Mouse (Mus musculus): ENCODE results near the gene Rnd2.
A peak's percentile ranks its signal among the peaks of the same experiment; 100 is the strongest.
"Not testable (repeated sequence)": the region's sequence is repeated elsewhere in the genome, so short reads cannot be mapped to it uniquely, and the experiment has no call there.

Rnd2 gene

DNA sequence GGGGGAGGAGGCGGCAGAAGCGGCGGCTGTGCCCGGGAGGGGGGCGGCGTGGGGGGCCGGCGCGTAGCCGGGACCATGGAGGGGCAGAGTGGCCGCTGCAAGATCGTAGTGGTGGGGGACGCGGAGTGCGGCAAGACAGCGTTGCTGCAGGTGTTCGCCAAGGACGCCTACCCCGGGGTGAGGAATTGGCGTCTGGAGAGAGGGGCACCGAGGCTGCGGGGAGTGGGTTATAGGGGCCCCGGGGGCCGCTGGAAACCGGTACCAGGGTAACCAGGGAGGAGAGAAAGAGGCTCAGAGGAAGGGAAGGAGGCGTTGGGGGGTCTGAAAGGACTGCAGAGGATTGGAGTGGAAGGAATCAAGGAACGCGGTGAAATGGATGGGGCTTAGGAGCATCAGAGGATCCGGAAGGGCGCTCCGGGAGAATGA, 3.5 kb downstream of the Rnd2 start:
- peak in 1 of 2 experiments; percentile 74 for DNase-seq (ENCODE audit: low spot score in 2 of 2)

DNA sequence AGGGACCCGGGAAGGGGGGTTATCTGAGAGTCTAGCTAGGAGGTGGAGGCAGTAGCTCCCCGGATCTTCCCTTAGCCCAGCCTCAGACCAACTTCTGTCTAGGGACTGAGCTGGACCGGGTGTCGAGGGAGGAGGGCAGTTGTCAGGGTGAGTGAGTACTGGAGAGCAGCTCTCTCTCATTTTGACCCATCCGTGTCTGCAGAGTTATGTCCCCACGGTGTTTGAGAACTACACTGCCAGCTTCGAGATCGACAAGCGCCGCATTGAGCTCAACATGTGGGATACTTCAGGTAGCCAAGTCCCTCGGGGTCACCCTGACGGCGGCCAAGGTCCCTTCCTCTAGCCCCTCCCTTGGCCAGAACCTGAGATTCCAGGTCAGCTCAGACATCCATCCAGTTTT, 3.9 kb downstream of the Rnd2 start:
- DNase-seq (ENCODE audit: low spot score in 2 of 2), result no peak

DNA sequence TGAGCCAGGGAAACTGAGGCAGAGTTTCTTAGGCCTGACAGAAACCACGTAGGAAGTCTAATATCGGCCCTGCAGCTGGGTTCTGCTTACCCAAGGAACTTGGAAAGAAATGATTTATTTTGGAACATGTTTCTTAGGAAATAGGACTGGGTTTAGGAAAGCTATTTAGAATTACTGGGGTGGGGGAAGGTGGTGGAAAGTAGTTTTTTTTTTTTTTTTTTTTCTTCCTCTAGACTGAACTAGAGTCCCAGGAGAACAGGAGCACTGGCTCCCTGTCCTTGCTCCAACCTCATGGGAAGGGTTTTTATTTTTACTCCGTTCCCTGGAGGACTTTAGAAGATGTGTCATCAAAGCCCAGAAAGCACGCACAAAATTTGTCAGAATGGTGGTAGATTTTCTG, 4.4 kb downstream of the Rnd2 start:
- DNase-seq (ENCODE audit: low spot score in 2 of 2), result no peak

DNA sequence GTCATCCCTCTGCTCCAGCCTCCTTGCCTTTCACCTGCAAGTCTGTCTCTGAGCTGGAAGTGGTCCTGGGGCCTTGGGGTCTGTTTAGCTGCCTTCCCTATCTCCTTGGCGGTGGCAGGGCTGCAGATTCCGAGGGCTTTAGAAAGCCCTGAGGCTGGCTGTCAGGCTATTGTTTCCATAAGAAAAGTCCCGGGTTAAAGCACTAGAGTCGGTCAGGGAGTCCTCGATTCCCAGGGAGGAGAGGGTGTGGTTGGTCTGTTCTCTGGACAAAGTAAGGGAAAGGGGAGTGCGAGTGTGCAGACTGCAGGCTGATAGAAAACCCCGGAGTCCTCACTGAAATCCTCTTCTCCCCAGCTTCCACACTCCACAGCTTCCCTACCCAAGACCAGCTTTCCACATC, 5.4 kb downstream of the Rnd2 start:
- DNase-seq (ENCODE audit: low spot score in 2 of 2), result no peak

DNA sequence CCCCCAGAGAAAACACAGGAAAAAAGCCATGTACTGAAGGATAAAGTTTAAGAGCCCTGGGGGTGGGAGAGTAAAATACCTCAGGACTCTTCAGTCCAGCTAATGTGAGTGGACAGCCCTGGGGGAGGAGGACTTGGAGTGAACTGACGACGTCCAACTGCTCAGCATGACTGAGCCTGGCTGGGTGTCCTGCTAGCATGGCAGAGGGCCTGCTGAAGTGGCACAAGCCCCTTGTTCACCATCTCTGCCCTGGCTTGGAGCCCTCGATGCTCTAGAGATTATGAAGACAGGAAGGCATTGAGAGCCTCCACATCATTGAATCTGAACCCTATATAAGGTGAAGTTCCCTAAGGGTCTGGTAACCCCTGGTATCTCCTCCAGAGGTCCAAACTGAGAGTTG, 7.1 kb downstream of the Rnd2 start:
- DNase-seq (ENCODE audit: low spot score in 2 of 2), result no peak

DNA sequence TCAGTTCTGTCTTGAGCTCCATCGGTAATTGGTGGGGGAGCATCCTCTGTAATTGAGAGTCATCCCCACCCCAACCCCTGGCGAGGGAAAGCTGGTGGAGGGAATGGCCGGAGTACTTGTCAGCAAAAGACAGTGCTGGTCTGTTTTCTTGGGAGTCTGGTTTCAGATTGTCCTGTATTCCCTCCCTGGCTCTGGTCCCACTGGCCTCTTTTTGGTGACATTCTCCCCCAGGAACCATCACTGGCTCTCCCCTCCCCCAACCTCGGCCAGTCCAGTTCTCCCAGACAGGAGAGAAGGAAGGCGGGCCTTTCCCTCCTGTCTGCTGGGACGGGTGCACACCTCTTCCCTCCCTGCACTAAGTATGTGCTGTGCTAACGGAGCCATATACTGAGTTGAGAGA, 7.5 kb downstream of the Rnd2 start:
- no peak for DNase-seq (ENCODE audit: low spot score in 2 of 2)

DNA sequence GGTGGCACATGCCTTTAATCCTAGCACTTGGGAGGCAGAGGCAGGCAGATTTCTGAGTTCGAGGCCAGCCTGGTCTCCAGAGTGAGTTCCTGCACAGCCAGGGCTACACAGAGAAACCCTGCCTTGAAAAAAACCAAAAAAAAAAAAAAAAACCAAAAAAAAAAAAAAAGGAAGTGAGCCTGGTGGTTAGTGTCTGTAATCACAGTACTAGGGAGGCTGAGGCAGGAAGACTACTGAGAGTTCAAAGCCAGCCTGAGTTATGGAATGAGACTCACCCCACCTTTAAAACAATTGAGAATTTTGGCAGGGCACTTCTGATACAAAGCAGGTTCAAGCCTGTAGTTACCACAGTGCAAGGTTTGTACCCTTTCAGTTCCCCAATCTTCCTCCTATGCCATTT, 8.9 kb downstream of the Rnd2 start:
- DNase-seq (ENCODE audit: low spot score in 2 of 2), result not testable (repeated sequence)

DNA sequence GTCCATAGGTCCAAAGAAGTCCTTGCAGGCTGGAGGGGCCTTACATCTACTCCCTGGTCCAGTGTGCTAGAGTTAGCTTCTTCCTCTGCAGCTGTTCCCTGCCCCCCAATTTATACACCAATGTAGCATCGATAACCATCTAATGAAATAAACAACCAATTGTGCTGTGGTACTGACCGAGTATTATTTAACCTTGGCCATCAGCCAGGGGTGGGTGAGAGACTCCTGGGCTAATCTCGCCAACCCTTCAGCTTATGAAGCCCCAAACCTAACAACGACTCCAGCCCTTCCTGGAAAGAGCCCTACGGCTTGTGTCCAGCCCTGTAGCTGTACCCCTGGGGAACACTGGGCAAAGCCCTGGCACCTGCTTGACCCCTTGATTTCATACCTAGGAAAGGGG, 9.5 kb downstream of the Rnd2 start:
- DNase-seq (ENCODE audit: low spot score in 2 of 2), result no peak

DNA sequence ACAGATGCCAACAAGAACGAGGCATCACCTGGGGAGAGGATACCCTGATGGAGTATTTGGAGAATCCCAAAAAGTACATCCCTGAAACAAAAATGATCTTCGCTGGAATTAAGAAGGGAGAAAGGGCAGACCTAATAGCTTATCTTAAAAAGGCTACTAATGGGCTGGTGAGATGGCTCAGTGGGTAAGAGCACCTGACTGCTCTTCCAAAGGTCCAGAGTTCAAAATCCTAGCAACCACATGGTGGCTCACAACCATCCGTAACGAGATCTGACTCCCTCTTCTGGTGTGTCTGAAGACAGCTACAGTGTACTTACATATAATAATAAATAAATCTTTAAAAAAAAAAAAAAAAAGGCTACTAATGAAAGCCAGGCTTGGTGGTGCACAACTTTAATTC, 11.6 kb downstream of the Rnd2 start:
- DNase-seq (ENCODE audit: low spot score in 2 of 2), result not testable (repeated sequence)

DNA sequence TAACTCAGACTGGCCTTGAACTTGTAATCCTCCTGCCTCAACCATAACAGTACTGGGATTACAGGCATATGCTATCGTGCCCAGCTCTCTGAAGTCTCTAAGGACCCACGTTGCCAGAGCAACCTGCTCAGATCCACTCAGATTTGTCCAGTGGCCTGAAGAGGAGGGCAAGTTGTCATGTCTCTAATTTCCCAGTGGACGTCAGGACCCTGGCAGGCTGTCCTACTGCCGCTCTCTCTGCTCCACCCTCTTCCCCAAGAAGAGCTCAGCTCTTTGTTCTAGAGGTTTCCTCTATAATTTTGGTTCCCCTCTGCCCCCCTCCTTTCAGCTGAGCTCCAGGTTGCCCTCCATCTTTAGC, 12.4 kb downstream of the Rnd2 start:
- no peak for DNase-seq (ENCODE audit: low spot score in 2 of 2)

DNA sequence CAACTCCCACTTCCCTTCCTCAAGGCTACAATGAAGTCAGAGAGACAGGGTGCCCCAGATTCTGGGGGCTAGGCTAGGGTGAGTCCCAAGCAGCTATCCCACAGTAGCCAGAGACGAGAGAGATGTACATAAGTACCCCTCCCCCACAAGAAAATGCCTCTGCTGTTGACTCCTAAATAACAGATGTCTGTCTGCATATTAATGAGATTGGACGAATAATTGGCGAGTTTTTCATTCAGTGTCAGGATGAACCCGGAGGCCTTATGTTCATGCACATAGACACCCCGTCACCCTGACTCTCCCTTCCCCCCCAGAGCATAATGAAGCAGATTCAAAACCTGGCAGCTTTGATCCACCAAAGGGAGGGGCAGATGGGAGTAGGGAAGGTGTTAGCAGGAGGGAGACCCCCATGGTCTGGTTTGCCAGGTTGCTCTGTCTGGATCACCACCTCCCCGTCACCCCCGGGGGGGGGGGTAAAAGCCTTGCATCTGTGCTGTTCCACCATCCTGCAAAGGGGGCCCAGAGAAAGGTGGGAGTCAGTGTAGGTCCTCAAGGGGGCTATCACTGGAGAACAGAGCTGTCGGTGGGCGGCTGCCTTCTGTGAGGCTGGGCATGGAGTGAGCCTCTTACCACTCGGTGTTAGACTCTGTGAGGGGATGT, 12.9 kb downstream of the Rnd2 start:
- no peak for DNase-seq (ENCODE audit: low spot score in 2 of 2)

DNA sequence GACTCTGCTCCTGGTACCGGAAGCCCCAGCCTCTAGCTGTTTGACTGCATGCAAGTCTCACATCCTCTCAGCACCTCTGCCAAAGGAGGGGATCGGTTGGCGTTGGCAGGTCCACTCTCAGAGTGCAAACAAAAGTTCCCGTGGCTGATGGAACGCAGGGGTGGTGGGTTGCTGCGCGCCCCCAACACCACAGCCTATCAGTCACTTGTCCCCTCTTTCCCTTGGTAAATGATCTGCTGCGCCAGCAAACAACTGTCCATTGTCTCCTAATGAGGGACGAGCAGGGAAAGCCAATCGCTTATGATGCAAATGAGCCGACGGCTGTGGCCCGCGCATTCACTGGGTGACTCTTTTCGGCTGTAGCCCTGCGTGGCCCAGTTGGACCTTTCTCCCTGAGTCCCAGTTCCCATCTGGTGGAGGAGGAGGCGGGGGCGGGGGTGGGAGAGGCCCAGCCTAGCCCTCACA, 14.4 kb downstream of the Rnd2 start:
- DNase-seq (ENCODE audit: low spot score in 2 of 2), result no peak

DNA sequence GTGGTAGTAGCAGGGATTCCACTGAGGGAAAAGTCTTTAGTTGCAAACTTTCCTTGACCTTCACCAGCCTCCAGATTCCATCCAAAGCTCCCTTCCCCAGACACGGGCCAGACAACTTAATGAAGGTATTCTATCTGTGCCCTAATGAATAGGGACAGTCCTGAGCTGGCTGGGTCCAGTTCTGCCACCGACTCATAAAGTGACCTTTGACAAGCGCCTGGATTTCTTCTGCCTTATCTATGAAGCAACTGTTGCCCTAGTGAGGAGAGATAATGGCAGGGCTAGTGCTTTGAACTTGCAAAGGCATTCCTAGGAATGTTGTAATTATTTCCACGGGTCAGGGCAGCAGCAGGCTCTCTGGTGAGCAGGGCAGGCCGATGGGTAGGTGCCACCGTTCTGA, 16.1 kb downstream of the Rnd2 start:
- DNase-seq (ENCODE audit: low spot score in 2 of 2), result no peak

DNA sequence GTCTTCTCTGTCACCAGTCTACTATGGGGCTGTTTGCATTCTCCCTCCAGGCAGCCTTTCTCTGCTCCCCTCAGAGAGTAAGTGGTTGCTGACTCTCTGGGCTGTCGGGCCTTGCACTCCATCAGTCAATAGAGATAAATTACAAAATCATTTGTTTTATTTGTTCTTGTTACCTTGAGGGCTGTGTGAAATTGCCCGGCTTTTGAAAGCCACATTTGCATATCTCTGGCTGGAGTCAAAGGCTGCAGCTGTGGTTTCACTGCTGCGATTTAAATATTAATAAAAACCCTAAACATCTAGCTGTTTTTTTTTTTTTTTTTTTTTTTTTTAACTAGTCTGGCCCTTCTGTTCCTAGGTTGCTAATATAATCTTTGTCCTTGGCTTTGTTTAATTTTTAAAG, 19.0 kb downstream of the Rnd2 start:
- DNase-seq (ENCODE audit: low spot score in 2 of 2), result no peak

DNA sequence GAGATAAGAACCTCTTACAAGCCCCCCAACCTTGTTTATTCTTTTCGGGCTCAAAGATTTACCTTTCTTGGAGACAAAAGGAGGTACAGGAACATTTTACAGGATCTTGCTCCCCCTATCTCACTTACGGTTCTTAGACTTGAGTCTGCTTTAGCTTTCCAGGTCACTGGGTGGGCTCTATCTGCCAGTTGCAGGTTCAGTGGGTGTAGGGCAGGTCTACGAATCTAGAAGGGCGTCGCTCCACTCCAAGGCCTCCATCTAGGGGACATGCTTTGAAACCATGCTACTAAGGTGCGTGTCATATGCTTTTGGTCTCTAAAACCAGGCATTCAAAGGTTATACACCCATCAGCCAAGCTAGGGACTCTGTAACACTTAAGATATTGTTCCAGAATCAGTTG, 19.4 kb downstream of the Rnd2 start:
- DNase-seq (ENCODE audit: low spot score in 2 of 2), result peak in 1 of 2 experiments; percentile 79

DNA sequence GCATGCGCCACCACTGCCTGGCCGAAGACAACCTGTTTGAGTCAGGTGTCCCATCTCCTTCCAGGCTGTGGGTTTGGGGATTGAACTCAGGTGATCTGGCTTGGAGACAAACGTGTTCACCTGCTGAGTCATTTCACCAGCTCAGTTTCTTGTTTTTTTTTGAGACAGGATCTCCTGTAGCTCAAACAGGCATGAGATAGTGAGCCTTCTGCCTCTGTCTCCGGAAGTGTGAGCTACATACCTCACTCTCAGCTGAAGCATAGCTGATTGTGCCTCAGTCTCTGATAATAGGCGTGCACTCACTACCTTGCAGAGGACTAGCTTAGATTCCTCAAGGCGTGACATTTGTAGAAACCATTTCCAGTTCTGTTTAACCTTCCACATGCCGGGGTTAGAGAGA, 20.0 kb downstream of the Rnd2 start:
- no peak for DNase-seq (ENCODE audit: low spot score in 2 of 2)

DNA sequence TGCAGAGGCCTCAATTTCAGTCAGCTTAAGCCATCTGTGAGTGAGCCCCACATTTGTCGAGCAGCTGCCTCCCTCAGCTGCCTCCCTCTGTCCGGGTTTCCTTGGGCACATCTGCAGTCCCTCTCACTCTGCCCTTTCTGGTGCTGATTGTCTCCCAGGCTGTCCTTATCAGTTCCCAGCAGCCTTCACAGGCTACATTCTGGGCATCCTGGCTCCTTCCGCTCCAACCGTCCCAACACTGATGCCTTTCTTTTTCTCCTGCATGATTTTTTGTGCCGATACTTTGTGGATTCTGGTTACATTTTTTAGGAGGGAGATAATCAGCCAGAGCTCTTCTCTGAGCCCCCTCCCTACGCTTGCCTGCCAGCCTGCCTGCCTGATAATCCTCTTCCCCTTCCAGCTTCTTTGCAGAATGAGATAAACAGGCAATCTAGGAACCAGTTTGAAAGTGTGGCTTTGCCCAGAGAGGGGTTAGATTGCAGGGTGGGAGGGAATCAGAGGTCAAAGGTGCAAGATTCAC, 20.8 kb downstream of the Rnd2 start:
- peak in 1 of 2 experiments; percentile 70 for DNase-seq (ENCODE audit: low spot score in 2 of 2)

DNA sequence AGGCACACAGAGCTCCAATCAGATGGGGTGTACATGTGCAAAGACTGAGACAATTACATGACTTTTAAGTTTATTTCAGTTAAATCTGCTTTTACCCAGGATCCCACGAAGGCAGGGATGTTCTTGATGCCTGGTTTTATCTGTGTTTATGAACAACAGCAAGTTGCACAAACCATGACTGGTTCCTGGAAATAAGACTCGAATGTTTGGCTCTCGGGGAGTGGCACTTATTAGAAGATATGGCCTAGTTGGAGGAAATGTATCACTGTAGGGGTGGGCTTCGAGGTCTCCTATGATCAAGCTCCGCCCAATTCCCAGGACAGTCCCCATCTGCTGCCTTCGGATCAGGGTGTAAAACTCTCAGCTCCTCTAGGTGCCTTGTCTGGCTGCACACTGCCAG, 21.3 kb downstream of the Rnd2 start:
- DNase-seq (ENCODE audit: low spot score in 2 of 2), result peak in 1 of 2 experiments; percentile 22

DNA sequence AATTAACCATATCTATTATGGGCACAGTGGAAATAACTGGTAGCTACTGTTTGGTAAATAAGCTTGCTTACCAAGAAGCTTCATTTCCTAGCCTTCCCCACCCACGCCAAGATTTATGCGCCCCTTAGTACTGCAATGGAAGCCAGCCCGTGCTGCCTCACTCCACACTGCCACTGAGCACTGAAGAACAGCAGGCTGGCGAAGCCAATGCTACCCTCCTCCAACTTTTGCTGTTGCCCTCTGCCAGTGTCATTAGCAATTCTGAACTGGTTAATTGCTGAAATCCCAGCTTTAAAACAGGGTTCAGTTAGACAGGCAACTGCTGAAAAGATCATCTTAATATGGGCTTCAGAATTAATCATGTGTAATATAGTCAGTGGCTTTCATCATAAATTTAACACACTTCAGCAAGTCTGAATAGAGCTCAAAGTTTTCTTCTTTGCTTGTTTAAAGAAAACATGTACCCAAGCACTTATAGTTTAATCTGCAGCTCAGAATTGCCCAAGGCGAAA, 41.5 kb downstream of the Rnd2 start:
- no peak for DNase-seq (ENCODE audit: low spot score in 2 of 2)

DNA sequence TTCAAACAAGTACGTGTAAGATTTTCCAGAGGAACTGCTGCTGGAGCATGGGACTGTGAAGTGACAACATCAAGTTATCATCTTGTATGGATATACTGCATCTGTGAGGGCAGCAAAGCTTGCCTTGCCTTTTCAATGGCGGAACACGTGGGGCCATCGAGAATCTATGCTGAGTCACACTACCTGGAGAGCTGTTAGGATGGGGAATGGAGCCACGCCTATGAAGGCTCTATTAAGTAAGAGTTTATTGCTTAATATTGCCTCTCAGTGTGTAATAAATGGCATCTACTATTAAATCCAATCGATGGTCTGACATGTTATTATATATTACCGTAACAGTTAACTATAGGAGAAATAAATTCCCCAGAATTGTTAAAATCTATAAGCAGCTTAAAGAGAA, 42.3 kb downstream of the Rnd2 start:
- no peak for DNase-seq (ENCODE audit: low spot score in 2 of 2)

DNA sequence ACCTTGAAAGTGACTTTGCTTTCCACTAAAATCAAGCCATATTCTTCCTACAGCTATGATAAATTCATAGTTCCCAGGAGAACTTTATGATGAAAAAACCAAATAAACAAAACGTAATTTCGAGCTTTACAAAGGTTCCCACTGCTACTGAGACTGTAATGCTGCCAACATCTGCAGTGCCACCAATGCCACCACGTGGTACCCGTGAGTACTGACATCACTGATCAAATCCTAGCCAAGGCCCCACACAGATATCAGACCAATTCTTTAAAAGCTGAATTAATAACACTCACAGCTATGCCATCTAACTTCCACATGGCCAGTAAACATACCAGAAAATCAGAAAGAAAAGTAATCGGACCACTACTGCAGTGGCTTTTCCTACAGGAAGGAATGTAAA, 54.1 kb downstream of the Rnd2 start:
- DNase-seq (ENCODE audit: low spot score in 2 of 2), result no peak

DNA sequence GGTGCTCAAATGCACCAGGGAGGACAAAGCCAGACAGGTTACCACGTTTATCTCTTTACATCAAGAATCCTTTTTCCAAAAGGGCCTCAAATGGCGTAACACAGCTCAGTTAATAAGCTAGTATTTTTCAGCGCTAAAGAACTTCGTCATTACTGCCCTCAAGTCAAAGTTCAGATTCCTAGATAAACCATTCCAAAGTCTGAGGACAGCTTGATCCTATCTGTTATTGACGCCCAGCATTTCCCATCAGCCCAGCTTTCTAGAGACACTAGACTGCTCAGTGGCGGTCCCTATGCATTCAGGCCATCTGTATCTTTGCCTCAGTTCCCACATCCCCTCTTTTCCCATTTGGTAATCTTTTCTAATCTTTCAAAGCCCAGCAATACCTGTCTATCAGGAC, 54.6 kb downstream of the Rnd2 start:
- DNase-seq (ENCODE audit: low spot score in 2 of 2), result no peak

Data from spleen, postnatal 4 days (tissue).